In the genomic region with DNA sequence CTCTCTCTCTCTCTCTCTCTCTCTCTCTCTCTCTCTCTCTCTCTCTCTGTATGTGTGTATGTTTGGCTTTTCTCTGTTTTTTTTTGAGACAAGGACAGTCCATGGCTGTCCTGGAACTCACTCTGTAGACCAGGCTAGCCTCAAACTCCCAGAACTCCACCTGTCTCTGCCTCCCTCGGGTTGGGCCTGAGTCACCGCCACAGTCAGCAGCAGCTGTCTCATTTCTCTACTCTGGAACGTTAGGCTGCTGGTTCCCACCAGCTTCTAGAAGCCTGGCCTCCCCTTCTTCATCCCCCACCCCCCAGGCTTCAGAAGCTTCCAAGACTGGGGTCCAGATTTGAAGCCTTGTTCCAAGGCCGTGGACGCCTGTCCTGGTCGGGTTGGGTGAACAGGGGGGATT, we compare ENCODE assay signal across 13 mouse cellular contexts. TPM values are rescaled to one million over a fixed set of nuclear protein-coding genes. Genes with fewer than 3 reads are reported as not detected.
A peak's percentile ranks its signal among the peaks of the same experiment; 100 is the strongest.
DNase-seq lines count a peak whose midpoint lies in the region; ATAC-seq and TF ChIP-seq lines count a peak whose summit lies in the region.
"Had no signal": no experiment of that assay in that cellular context is flagged by ENCODE, and none has a peak within 500 bp of the region (broad histone marks: within the 10 kb centered on the region; RNA-seq: fewer than 3 reads in every experiment).

No protein-coding gene starts in this region.

- H3K4me3 ChIP-seq in forebrain, embryonic 10.5 days: 0 out of 2 replicates have a peak overlapping the region, but pooled peaks have one; percentile 33
- H3K4me3 ChIP-seq in forebrain, embryonic 12.5 days (replicated peaks): no peak overlapping the region
- peak overlapping the region; percentile 12; the same call in 1 of the 2 replicates for H3K4me3 ChIP-seq in lung, embryonic 14.5 days (ENCODE audit: low read depth, low read length)
- H3K4me3 ChIP-seq in limb, embryonic 13.5 days: no peak overlapping the region
- H3K4me3 ChIP-seq in neural tube, embryonic 13.5 days: no peak overlapping the region
- H3K4me3 ChIP-seq: erythroblast, embryonic 14.5 days had no signal

- TF ChIP-seq CTCF in lung, embryonic 14.5 days (IDR thresholded peaks at IDR 0.05; ENCODE audit: low read depth): no peak

- H3K9ac ChIP-seq in forebrain, embryonic 12.5 days: no peak overlapping the region
- H3K9ac ChIP-seq in lung, embryonic 14.5 days: no peak overlapping the region; the same call in 1 of the 2 replicates
- H3K9ac ChIP-seq in limb, embryonic 13.5 days: no peak overlapping the region
- H3K9ac ChIP-seq in neural tube, embryonic 13.5 days: no peak overlapping the region

- H3K27ac ChIP-seq in forebrain, embryonic 10.5 days: peak overlapping the region; percentile 85
- no peak overlapping the region for H3K27ac ChIP-seq in forebrain, embryonic 12.5 days
- H3K27ac ChIP-seq in lung, embryonic 14.5 days (ENCODE audit: low read depth): peak overlapping the region; percentile 26; the same call in 1 of the 2 replicates
- H3K27ac ChIP-seq in limb, embryonic 13.5 days: 0 out of 2 replicates have a peak overlapping the region, but pooled peaks have one; percentile 15
- H3K27ac ChIP-seq in neural tube, embryonic 13.5 days (replicated peaks): peak overlapping the region; percentile 74

- 81% methylated on average over 6 of the region's 6 CpGs for WGBS in forebrain, embryonic 10.5 days
- 78% methylated on average over 6 of the region's 6 CpGs for WGBS in forebrain, embryonic 12.5 days
- 51% methylated on average over 6 of the region's 6 CpGs for WGBS in lung, embryonic 14.5 days
- 68% methylated on average over 6 of the region's 6 CpGs for WGBS in limb, embryonic 13.5 days
- WGBS in neural tube, embryonic 13.5 days: 78% methylated on average over 6 of the region's 6 CpGs

- no peak overlapping the region for H3K4me2 ChIP-seq in forebrain, embryonic 12.5 days
- H3K4me2 ChIP-seq in lung, embryonic 14.5 days: peak overlapping the region; percentile 51
- H3K4me2 ChIP-seq in limb, embryonic 13.5 days (replicated peaks): no peak overlapping the region; the same call in 1 of the 2 replicates
- H3K4me2 ChIP-seq in neural tube, embryonic 13.5 days: peak overlapping the region; percentile 43

- ATAC-seq in forebrain, embryonic 12.5 days (ENCODE audit: low FRiP score): no peak
- no peak for ATAC-seq in lung, embryonic 14.5 days (ENCODE audit: insufficient read depth)
- no peak for ATAC-seq in limb, embryonic 13.5 days (ENCODE audit: low FRiP score, low read depth)
- ATAC-seq in neural tube, embryonic 13.5 days (ENCODE audit: low read depth): no peak

- H3K4me1 ChIP-seq in forebrain, embryonic 10.5 days: peaks cover 26% of the 10 kb centered on the region
- peaks cover 11% of the 10 kb centered on the region for H3K4me1 ChIP-seq in forebrain, embryonic 12.5 days
- peaks cover 9% of the 10 kb centered on the region for H3K4me1 ChIP-seq in lung, embryonic 14.5 days (ENCODE audit: insufficient read depth)
- peaks cover 15% of the 10 kb centered on the region for H3K4me1 ChIP-seq in limb, embryonic 13.5 days
- H3K4me1 ChIP-seq in neural tube, embryonic 13.5 days (replicated peaks): peaks cover 11% of the 10 kb centered on the region

- no peak for DNase-seq in forebrain, embryonic 10.5 days (ENCODE audit: extremely low spot score, low spot score)
- no peak for DNase-seq in lung, embryonic 14.5 days
- no peak for DNase-seq in lung, postnatal 4 days
- no peak for DNase-seq in adrenal gland, adult 8-10 months
- DNase-seq in frontal cortex, postnatal 10 days (ENCODE audit: low spot score in 2 of 2): no peak

- no peaks in the 10 kb centered on the region for H3K36me3 ChIP-seq in forebrain, embryonic 10.5 days (replicated peaks)
- H3K36me3 ChIP-seq in forebrain, embryonic 12.5 days (replicated peaks): no peaks in the 10 kb centered on the region
- H3K36me3 ChIP-seq in lung, embryonic 14.5 days (ENCODE audit: insufficient read depth): 0 out of 2 replicates have a peak, but pooled peaks cover 2% of the 10 kb centered on the region
- H3K36me3 ChIP-seq in limb, embryonic 13.5 days: peaks cover 13% of the 10 kb centered on the region; the same call in 1 of the 2 replicates
- no peaks in the 10 kb centered on the region for H3K36me3 ChIP-seq in neural tube, embryonic 13.5 days

- H3K27me3 ChIP-seq in forebrain, embryonic 10.5 days (ENCODE audit: poor library complexity, severe bottlenecking): no peaks in the 10 kb centered on the region
- H3K27me3 ChIP-seq in forebrain, embryonic 12.5 days: no peaks in the 10 kb centered on the region
- no peaks in the 10 kb centered on the region for H3K27me3 ChIP-seq in lung, embryonic 14.5 days (ENCODE audit: insufficient read depth, low read length)
- H3K27me3 ChIP-seq in limb, embryonic 13.5 days: no peaks in the 10 kb centered on the region
- H3K27me3 ChIP-seq in neural tube, embryonic 13.5 days: no peaks in the 10 kb centered on the region

- no peaks in the 10 kb centered on the region for H3K9me3 ChIP-seq in forebrain, embryonic 10.5 days
- H3K9me3 ChIP-seq in forebrain, embryonic 12.5 days: no peaks in the 10 kb centered on the region
- no peaks in the 10 kb centered on the region for H3K9me3 ChIP-seq in lung, embryonic 14.5 days (ENCODE audit: low read depth, low read length)
- no peaks in the 10 kb centered on the region for H3K9me3 ChIP-seq in limb, embryonic 13.5 days
- no peaks in the 10 kb centered on the region for H3K9me3 ChIP-seq in neural tube, embryonic 13.5 days

RNA-seq across cellular contexts. Expression of gene Slc22a20, which starts 3.6 kb away (rescaled TPM):
- polyA plus RNA-seq in forebrain, embryonic 10.5 days (2016; fragmentation: Nextera tagmentation; extraction: Ambion mirVana): not detected in 2 replicates
- not detected in 2 replicates for polyA plus RNA-seq in forebrain, embryonic 12.5 days (2016; fragmentation: Nextera tagmentation; extraction: Ambion mirVana)
- polyA plus RNA-seq in lung, embryonic 14.5 days (2014; fragmentation: Nextera tagmentation; extraction: Ambion mirVana): not detected in 2 replicates
- not detected in 2 replicates for polyA plus RNA-seq in limb, embryonic 13.5 days (2015; fragmentation: Nextera tagmentation; extraction: Ambion mirVana)
- polyA plus RNA-seq in neural tube, embryonic 13.5 days (2015; fragmentation: Nextera tagmentation; extraction: Ambion mirVana): not detected in 2 replicates
- total RNA-seq in adrenal gland, adult 8-10 months (2022): not detected
- total RNA-seq: adrenal gland, postnatal 14 days; granulocyte monocyte progenitor cell, adult 5-6 weeks; left cerebral cortex, adult 18-20 months had no signal
- polyA plus RNA-seq: erythroblast, embryonic 14.5 days; kidney, postnatal 0 days had no signal

RNA-seq across cellular contexts. Expression of gene Pola2, which starts 25.6 kb away (rescaled TPM):
- polyA plus RNA-seq in forebrain, embryonic 10.5 days (2016; fragmentation: Nextera tagmentation; extraction: Ambion mirVana): 122 and 126 TPM in 2 replicates
- 76.8 and 80.4 TPM in 2 replicates for polyA plus RNA-seq in forebrain, embryonic 12.5 days (2016; fragmentation: Nextera tagmentation; extraction: Ambion mirVana)
- 88.7 and 89.3 TPM in 2 replicates for polyA plus RNA-seq in lung, embryonic 14.5 days (2014; fragmentation: Nextera tagmentation; extraction: Ambion mirVana)
- polyA plus RNA-seq in limb, embryonic 13.5 days (2015; fragmentation: Nextera tagmentation; extraction: Ambion mirVana): 70.9 and 75.7 TPM in 2 replicates
- 20.8 and 24.8 TPM in 2 replicates for polyA plus RNA-seq in neural tube, embryonic 13.5 days (2015; fragmentation: Nextera tagmentation; extraction: Ambion mirVana)
- 10 to 100 TPM; 22.5 to 51.0 (median 27.8) TPM for total RNA-seq in adrenal gland, adult 8-10 months (2022)

RNA-seq across cellular contexts. Expression of gene Capn1, which starts 26.1 kb away (rescaled TPM):
- 2.5 and 3.0 TPM in 2 replicates for polyA plus RNA-seq in forebrain, embryonic 10.5 days (2016; fragmentation: Nextera tagmentation; extraction: Ambion mirVana)
- 2.0 and 3.2 TPM in 2 replicates for polyA plus RNA-seq in forebrain, embryonic 12.5 days (2016; fragmentation: Nextera tagmentation; extraction: Ambion mirVana)
- 9.6 and 11.3 TPM in 2 replicates for polyA plus RNA-seq in lung, embryonic 14.5 days (2014; fragmentation: Nextera tagmentation; extraction: Ambion mirVana)
- polyA plus RNA-seq in limb, embryonic 13.5 days (2015; fragmentation: Nextera tagmentation; extraction: Ambion mirVana): 7.1 and 8.0 TPM in 2 replicates
- 6.9 and 7.5 TPM in 2 replicates for polyA plus RNA-seq in neural tube, embryonic 13.5 days (2015; fragmentation: Nextera tagmentation; extraction: Ambion mirVana)
- 10 to 100 TPM; 40.6 to 54.1 (median 47.3) TPM for total RNA-seq in adrenal gland, adult 8-10 months (2022)

RNA-seq across cellular contexts. Expression of gene Syvn1, which starts 56.8 kb away (rescaled TPM):
- polyA plus RNA-seq in forebrain, embryonic 10.5 days (2016; fragmentation: Nextera tagmentation; extraction: Ambion mirVana): 30.8 and 32.2 TPM in 2 replicates
- 26.4 and 31.3 TPM in 2 replicates for polyA plus RNA-seq in forebrain, embryonic 12.5 days (2016; fragmentation: Nextera tagmentation; extraction: Ambion mirVana)
- 30.0 and 34.3 TPM in 2 replicates for polyA plus RNA-seq in lung, embryonic 14.5 days (2014; fragmentation: Nextera tagmentation; extraction: Ambion mirVana)
- polyA plus RNA-seq in limb, embryonic 13.5 days (2015; fragmentation: Nextera tagmentation; extraction: Ambion mirVana): 27.2 and 34.0 TPM in 2 replicates
- 36.2 and 37.0 TPM in 2 replicates for polyA plus RNA-seq in neural tube, embryonic 13.5 days (2015; fragmentation: Nextera tagmentation; extraction: Ambion mirVana)
- 10 to 100 TPM; 59.6 to 78.9 (median 62.2) TPM for total RNA-seq in adrenal gland, adult 8-10 months (2022)

Comparison
In these comparisons a context has a peak if more than half of its experiments do, and no peak if none do; other contexts are left out.
1. H3K4me3 ChIP-seq: peak in forebrain, embryonic 10.5 days (single experiment) and lung, embryonic 14.5 days (single experiment); none in forebrain, embryonic 12.5 days (single experiment), limb, embryonic 13.5 days (single experiment) and neural tube, embryonic 13.5 days (single experiment).
2. H3K4me2 ChIP-seq: peak in lung, embryonic 14.5 days (single experiment) and neural tube, embryonic 13.5 days (single experiment); none in forebrain, embryonic 12.5 days (single experiment) and limb, embryonic 13.5 days (single experiment).